In the genomic region with DNA sequence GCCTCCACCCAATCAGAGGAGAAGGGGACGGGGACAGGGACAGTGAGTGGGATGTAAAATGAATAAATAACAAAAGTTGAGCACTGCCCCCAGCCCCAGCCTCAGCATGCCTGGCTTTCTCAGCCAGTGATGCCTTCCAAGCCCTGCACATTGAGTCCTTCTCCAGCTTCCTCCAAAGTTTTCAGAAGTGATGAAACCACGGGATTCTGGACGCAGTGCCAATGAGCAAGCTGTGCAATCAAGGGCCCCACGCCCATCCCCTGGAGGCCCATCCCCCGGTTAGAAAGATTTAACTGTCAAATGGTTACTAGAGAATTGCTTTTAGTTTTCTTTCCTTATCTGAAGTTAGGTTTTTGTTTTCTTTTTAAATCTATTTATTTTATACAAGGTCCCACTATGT, we compare ENCODE assay signal across 10 mouse cellular contexts. TPM values are rescaled to one million over a fixed set of nuclear protein-coding genes. Genes with fewer than 3 reads are reported as not detected.
DNase-seq lines count a peak whose midpoint lies in the region.
"Had no signal": no experiment of that assay in that cellular context is flagged by ENCODE, and none has a peak within 500 bp of the region (broad histone marks: within the 10 kb centered on the region; RNA-seq: fewer than 3 reads in every experiment).

No protein-coding gene starts in this region.

- DNase-seq in lung, postnatal 14 days, result peak; percentile 7
- no peak for DNase-seq in lung, postnatal 25 days (ENCODE audit: low spot score)
- DNase-seq in adrenal gland, postnatal 10 days, result peak; percentile 58
- DNase-seq in gastrocnemius, postnatal 25 days, result peak; percentile 65
- DNase-seq in skeletal muscle tissue, adult 2 months (ENCODE audit: low read depth, low spot score), result peak; percentile 73
- DNase-seq in cerebellum, adult 18-20 months, result no peak
- DNase-seq in embryo, embryonic 9.5 days (ENCODE audit: extremely low spot score), result no peak
- DNase-seq: kidney, adult 18-20 months; lung, postnatal 36 days; thymus, postnatal 4 days had no signal

RNA-seq across cellular contexts. Expression of a gene that starts 2.1 kb away (rescaled TPM):
- total RNA-seq in adrenal gland, postnatal 10 days (2021), result 10 to 100 TPM; 75.7 to 89.7 TPM
- 10 to 100 TPM; 58.3 to 68.9 TPM for total RNA-seq in gastrocnemius, postnatal 25 days (2021)

RNA-seq across cellular contexts. Expression of a gene that starts 9.1 kb away (rescaled TPM):
- total RNA-seq in adrenal gland, postnatal 10 days (2021), result 10 to 100 TPM; 11.6 to 12.8 TPM
- total RNA-seq in gastrocnemius, postnatal 25 days (2021), result 1 to 10 TPM; 2.8 to 3.1 TPM

Comparison
In these comparisons a context has a peak if more than half of its experiments do, and no peak if none do; other contexts are left out.
1. DNase-seq: peak in lung, postnatal 14 days (single experiment), adrenal gland, postnatal 10 days (single experiment), gastrocnemius, postnatal 25 days (single experiment) and skeletal muscle tissue, adult 2 months (single experiment); none in lung, postnatal 25 days (single experiment), cerebellum, adult 18-20 months (0 of 2) and embryo, embryonic 9.5 days (single experiment).